32 mouse cellular contexts compared by ENCODE assay signal in the genomic region with DNA sequence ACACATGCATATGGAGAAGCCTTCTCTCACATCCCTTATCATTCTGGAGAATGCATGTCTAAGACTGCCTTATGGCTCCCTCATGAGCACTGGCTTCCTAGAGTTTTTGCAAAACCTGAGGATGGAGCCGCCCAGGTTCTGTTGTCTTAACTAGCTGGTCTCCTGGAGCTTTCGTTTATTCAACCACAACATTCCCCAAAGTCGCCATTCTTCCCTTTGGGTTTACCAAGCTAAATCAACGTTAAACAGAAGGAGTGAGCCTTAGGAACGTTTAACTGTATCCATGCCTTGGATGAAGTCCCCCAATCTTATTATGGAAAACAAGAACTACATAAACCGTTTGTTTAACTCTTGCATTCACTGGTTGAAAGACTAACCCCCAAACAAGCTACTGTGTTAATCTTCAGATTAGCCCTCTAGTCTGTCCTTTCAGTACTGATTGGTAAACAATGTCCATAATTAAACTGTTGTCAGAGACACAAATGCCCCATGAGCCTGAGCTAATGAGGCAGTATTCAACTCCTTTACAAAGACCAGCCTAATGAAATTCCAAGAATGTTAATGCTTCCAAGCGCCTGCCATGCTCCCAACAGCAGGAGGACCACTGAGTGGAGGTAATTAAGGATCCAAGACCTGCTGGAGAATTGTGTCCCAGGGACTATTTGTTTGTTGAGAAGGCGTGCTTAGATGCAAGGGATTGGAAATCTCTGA.
A peak's percentile ranks its signal among the peaks of the same experiment; 100 is the strongest.
DNase-seq lines count a peak whose midpoint lies in the region; ATAC-seq and TF ChIP-seq lines count a peak whose summit lies in the region.
"Had no signal": no experiment of that assay in that cellular context is flagged by ENCODE, and none has a peak within 500 bp of the region (broad histone marks: within the 10 kb centered on the region; RNA-seq: fewer than 3 reads in every experiment).

No protein-coding gene starts in this region.

- peaks cover 100% of the 10 kb centered on the region for H3K27me3 ChIP-seq in forebrain, embryonic 10.5 days (ENCODE audit: poor library complexity, severe bottlenecking)
- H3K27me3 ChIP-seq in forebrain, postnatal 0 days (ENCODE audit: insufficient read depth, low read length) = peaks cover 52% of the 10 kb centered on the region
- peaks cover 85% of the 10 kb centered on the region for H3K27me3 ChIP-seq in forebrain, embryonic 14.5 days (replicated peaks; ENCODE audit: control insufficient read depth, insufficient read depth, low read length)
- no peaks in the 10 kb centered on the region for H3K27me3 ChIP-seq in limb, embryonic 12.5 days
- H3K27me3 ChIP-seq in intestine, embryonic 15.5 days (replicated peaks) = no peaks in the 10 kb centered on the region
- H3K27me3 ChIP-seq in hindbrain, embryonic 14.5 days (ENCODE audit: control insufficient read depth, insufficient read depth, low read length) = no peaks in the 10 kb centered on the region
- H3K27me3 ChIP-seq: embryonic facial prominence, embryonic 13.5 days; liver, embryonic 13.5 days; megakaryocyte, embryonic 14.5 days; midbrain, embryonic 15.5 days; neural tube, embryonic 12.5 days; stomach, embryonic 15.5 days had no signal

- H3K4me3 ChIP-seq in forebrain, embryonic 10.5 days = no peak overlapping the region
- no peak overlapping the region for H3K4me3 ChIP-seq in forebrain, postnatal 0 days (ENCODE audit: low read depth, low read length)
- H3K4me3 ChIP-seq in forebrain, embryonic 14.5 days (ENCODE audit: low read depth, low read length) = no peak overlapping the region
- H3K4me3 ChIP-seq in limb, embryonic 12.5 days (replicated peaks) = no peak overlapping the region
- no peak overlapping the region for H3K4me3 ChIP-seq in intestine, embryonic 15.5 days (replicated peaks)
- no peak overlapping the region for H3K4me3 ChIP-seq in hindbrain, embryonic 14.5 days (replicated peaks; ENCODE audit: low read length)
- H3K4me3 ChIP-seq: embryonic facial prominence, embryonic 13.5 days; erythroblast, embryonic 14.5 days; hindbrain, embryonic 13.5 days; layer of hippocampus, adult 2 months; liver, embryonic 13.5 days; megakaryocyte, embryonic 14.5 days; midbrain, embryonic 15.5 days; neural tube, embryonic 12.5 days; stomach, embryonic 15.5 days had no signal

- TF ChIP-seq CTCF in forebrain, postnatal 0 days (IDR thresholded peaks at IDR 0.05; ENCODE audit: low read depth) = no peak

- peaks cover 25% of the 10 kb centered on the region for H3K4me1 ChIP-seq in forebrain, embryonic 10.5 days
- H3K4me1 ChIP-seq in forebrain, postnatal 0 days (ENCODE audit: insufficient read depth) = no peaks in the 10 kb centered on the region
- no peaks in the 10 kb centered on the region for H3K4me1 ChIP-seq in forebrain, embryonic 14.5 days (ENCODE audit: control insufficient read depth, insufficient read depth, low read length)
- H3K4me1 ChIP-seq in limb, embryonic 12.5 days (replicated peaks) = peaks cover 17% of the 10 kb centered on the region
- H3K4me1 ChIP-seq in intestine, embryonic 15.5 days (replicated peaks) = 0 out of 2 replicates have a peak, but pooled peaks cover 7% of the 10 kb centered on the region
- H3K4me1 ChIP-seq in hindbrain, embryonic 14.5 days (replicated peaks; ENCODE audit: control insufficient read depth, insufficient read depth, low read length) = no peaks in the 10 kb centered on the region
- H3K4me1 ChIP-seq: liver, embryonic 13.5 days; midbrain, embryonic 15.5 days; stomach, embryonic 15.5 days had no signal

- peak; percentile 35 for DNase-seq in forebrain, embryonic 10.5 days (ENCODE audit: extremely low spot score, low spot score)
- no peak for DNase-seq in forebrain, postnatal 0 days
- DNase-seq in ZHBTc4 (ENCODE audit: low read depth, low spot score) (peak; percentile 39), adipocyte (ENCODE audit: low spot score) (no peak)
- peak; percentile 73 for DNase-seq in forebrain, embryonic 14.5 days (ENCODE audit: low spot score)
- no peak for DNase-seq in hindbrain, embryonic 14.5 days (ENCODE audit: low spot score)
- DNase-seq: adrenal gland, adult 8-10 months; cerebellum, adult 2 months; gastrocnemius, postnatal 10 days; heart, adult 18-20 months; heart, postnatal 36 days; kidney, adult 2 months; kidney, postnatal 25 days; layer of hippocampus, postnatal 36 days; liver, embryonic 13.5 days; lung, adult 2 months; lung, postnatal 36 days; right cerebral cortex, adult 18-20 months; thymus, adult 18-20 months; thymus, postnatal 36 days had no signal

- H3K4me2 ChIP-seq in forebrain, postnatal 0 days (ENCODE audit: low read depth) = no peak overlapping the region
- no peak overlapping the region for H3K4me2 ChIP-seq in forebrain, embryonic 14.5 days (ENCODE audit: low read length)
- H3K4me2 ChIP-seq in limb, embryonic 12.5 days = no peak overlapping the region
- H3K4me2 ChIP-seq in intestine, embryonic 15.5 days (replicated peaks) = no peak overlapping the region
- no peak overlapping the region for H3K4me2 ChIP-seq in hindbrain, embryonic 14.5 days (replicated peaks)
- H3K4me2 ChIP-seq: embryonic facial prominence, embryonic 13.5 days; hindbrain, embryonic 13.5 days; liver, embryonic 13.5 days; midbrain, embryonic 15.5 days; neural tube, embryonic 12.5 days; stomach, embryonic 15.5 days had no signal

- no peak for ATAC-seq in forebrain, postnatal 0 days
- ATAC-seq in forebrain, embryonic 14.5 days = peak; percentile 81
- ATAC-seq in limb, embryonic 12.5 days (ENCODE audit: insufficient number of reproducible peaks, insufficient read depth, low FRiP score, low TSS enrichment, low read depth) = no peak
- no peak for ATAC-seq in intestine, embryonic 15.5 days
- ATAC-seq in hindbrain, embryonic 14.5 days (ENCODE audit: low FRiP score) = no peak
- ATAC-seq: CD4-positive, CD25-positive, alpha-beta regulatory T cell, adult 4 months; inflammation-experienced regulatory T-cells, adult 6 months; midbrain, embryonic 15.5 days had no signal

- 7% methylated on average over 8 of the region's 8 CpGs for WGBS in forebrain, embryonic 10.5 days
- WGBS in forebrain, postnatal 0 days = 6% methylated on average over 8 of the region's 8 CpGs
- 2% methylated on average over 8 of the region's 8 CpGs for WGBS in forebrain, embryonic 14.5 days
- WGBS in limb, embryonic 12.5 days = 31% methylated on average over 8 of the region's 8 CpGs
- WGBS in intestine, embryonic 15.5 days = 35% methylated on average over 8 of the region's 8 CpGs
- 12% methylated on average over 8 of the region's 8 CpGs for WGBS in hindbrain, embryonic 14.5 days

- H3K36me3 ChIP-seq in forebrain, embryonic 10.5 days (replicated peaks) = no peaks in the 10 kb centered on the region
- no peaks in the 10 kb centered on the region for H3K36me3 ChIP-seq in forebrain, postnatal 0 days (ENCODE audit: insufficient read depth)
- H3K36me3 ChIP-seq in forebrain, embryonic 14.5 days (ENCODE audit: control insufficient read depth, insufficient read depth, low read length) = no peaks in the 10 kb centered on the region
- no peaks in the 10 kb centered on the region for H3K36me3 ChIP-seq in limb, embryonic 12.5 days
- H3K36me3 ChIP-seq in intestine, embryonic 15.5 days = no peaks in the 10 kb centered on the region
- no peaks in the 10 kb centered on the region for H3K36me3 ChIP-seq in hindbrain, embryonic 14.5 days (replicated peaks; ENCODE audit: control insufficient read depth, insufficient read depth)
- H3K36me3 ChIP-seq: embryonic facial prominence, embryonic 13.5 days; hindbrain, embryonic 13.5 days; liver, embryonic 13.5 days; midbrain, embryonic 15.5 days; neural tube, embryonic 12.5 days; stomach, embryonic 15.5 days had no signal

- H3K9ac ChIP-seq in forebrain, postnatal 0 days = no peak overlapping the region
- H3K9ac ChIP-seq in forebrain, embryonic 14.5 days (ENCODE audit: low read length) = no peak overlapping the region
- H3K9ac ChIP-seq in limb, embryonic 12.5 days (replicated peaks) = no peak overlapping the region
- H3K9ac ChIP-seq in intestine, embryonic 15.5 days = no peak overlapping the region
- H3K9ac ChIP-seq in hindbrain, embryonic 14.5 days = no peak overlapping the region
- H3K9ac ChIP-seq: embryonic facial prominence, embryonic 13.5 days; hindbrain, embryonic 13.5 days; liver, embryonic 13.5 days; midbrain, embryonic 15.5 days; neural tube, embryonic 12.5 days; stomach, embryonic 15.5 days had no signal

- H3K27ac ChIP-seq in forebrain, embryonic 10.5 days = no peak overlapping the region
- no peak overlapping the region for H3K27ac ChIP-seq in forebrain, postnatal 0 days (ENCODE audit: low read depth, low read length)
- no peak overlapping the region for H3K27ac ChIP-seq in forebrain, embryonic 14.5 days (ENCODE audit: low read depth, low read length)
- 0 out of 2 replicates have a peak overlapping the region, but pooled peaks have one; percentile 8 for H3K27ac ChIP-seq in limb, embryonic 12.5 days
- H3K27ac ChIP-seq in intestine, embryonic 15.5 days = no peak overlapping the region
- no peak overlapping the region for H3K27ac ChIP-seq in hindbrain, embryonic 14.5 days
- H3K27ac ChIP-seq: embryonic facial prominence, embryonic 13.5 days; hindbrain, embryonic 13.5 days; layer of hippocampus, adult 2 months; liver, embryonic 13.5 days; midbrain, embryonic 15.5 days; neural tube, embryonic 12.5 days; stomach, embryonic 15.5 days had no signal

- no peaks in the 10 kb centered on the region for H3K9me3 ChIP-seq in forebrain, embryonic 10.5 days
- no peaks in the 10 kb centered on the region for H3K9me3 ChIP-seq in forebrain, postnatal 0 days (ENCODE audit: low read length)
- no peaks in the 10 kb centered on the region for H3K9me3 ChIP-seq in forebrain, embryonic 14.5 days (replicated peaks; ENCODE audit: control insufficient read depth, low read length)
- no peaks in the 10 kb centered on the region for H3K9me3 ChIP-seq in limb, embryonic 12.5 days
- no peaks in the 10 kb centered on the region for H3K9me3 ChIP-seq in intestine, embryonic 15.5 days
- H3K9me3 ChIP-seq in hindbrain, embryonic 14.5 days (ENCODE audit: control insufficient read depth, low read length) = no peaks in the 10 kb centered on the region
- H3K9me3 ChIP-seq: embryonic facial prominence, embryonic 13.5 days; hindbrain, embryonic 13.5 days; liver, embryonic 13.5 days; megakaryocyte, embryonic 14.5 days; midbrain, embryonic 15.5 days; neural tube, embryonic 12.5 days; stomach, embryonic 15.5 days had no signal

Comparison
In these comparisons a context has a peak if more than half of its experiments do, and no peak if none do; other contexts are left out.
1. DNase-seq: peak in forebrain, embryonic 10.5 days (single experiment), ZHBTc4 (single experiment) and forebrain, embryonic 14.5 days (single experiment); none in forebrain, postnatal 0 days (single experiment), adipocyte (single experiment) and hindbrain, embryonic 14.5 days (single experiment).